Mouse (Mus musculus) retina, postnatal 1 day (tissue): ENCODE measurements around the gene Prkca.

Experiments used
- DNase-seq: peaks from one replicate; pipeline ENCODE4 v3.0.0-alpha.2; 2012

The Prkca gene

DNA sequence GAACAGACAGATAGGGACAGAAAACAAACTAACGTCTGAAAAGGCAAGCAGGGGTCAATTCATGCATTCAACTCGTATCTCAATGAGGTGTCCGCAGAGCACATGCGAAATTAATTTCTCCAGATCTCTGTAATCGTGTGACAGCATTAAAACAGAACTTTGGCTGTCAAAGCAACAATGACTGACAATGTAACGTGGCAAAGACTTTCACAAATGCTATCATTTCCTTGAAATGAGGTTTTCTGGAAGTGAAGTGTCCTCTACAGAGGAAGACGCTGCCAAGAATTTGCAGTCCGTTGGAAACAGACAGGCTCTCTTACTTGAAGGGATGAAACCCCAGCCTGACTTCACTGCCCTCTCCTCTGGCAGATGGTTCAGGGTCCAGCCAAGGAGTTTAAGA is 85.8 kb downstream of the Prkca start:
- no peak for DNase-seq

DNA sequence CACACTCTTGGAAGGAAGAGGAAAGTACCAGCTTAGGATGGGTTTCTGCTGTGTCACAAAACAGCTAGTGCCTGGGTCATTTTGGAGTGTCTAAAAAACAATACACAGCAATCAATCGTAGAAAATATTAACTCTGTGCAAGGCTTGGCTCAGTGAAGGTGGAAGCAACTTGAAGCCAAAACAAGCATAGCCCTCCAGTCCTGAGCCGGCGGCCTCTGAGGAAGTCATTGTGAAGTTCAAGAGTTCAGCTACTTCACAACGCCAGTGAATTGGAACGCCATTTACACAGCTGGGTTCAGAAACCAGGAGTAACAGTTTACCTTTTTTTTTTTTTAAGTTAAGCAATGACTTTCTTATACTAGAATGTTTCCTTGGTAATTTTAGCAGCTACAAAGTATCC is 89.0 kb downstream of the Prkca start:
- DNase-seq = no peak

DNA sequence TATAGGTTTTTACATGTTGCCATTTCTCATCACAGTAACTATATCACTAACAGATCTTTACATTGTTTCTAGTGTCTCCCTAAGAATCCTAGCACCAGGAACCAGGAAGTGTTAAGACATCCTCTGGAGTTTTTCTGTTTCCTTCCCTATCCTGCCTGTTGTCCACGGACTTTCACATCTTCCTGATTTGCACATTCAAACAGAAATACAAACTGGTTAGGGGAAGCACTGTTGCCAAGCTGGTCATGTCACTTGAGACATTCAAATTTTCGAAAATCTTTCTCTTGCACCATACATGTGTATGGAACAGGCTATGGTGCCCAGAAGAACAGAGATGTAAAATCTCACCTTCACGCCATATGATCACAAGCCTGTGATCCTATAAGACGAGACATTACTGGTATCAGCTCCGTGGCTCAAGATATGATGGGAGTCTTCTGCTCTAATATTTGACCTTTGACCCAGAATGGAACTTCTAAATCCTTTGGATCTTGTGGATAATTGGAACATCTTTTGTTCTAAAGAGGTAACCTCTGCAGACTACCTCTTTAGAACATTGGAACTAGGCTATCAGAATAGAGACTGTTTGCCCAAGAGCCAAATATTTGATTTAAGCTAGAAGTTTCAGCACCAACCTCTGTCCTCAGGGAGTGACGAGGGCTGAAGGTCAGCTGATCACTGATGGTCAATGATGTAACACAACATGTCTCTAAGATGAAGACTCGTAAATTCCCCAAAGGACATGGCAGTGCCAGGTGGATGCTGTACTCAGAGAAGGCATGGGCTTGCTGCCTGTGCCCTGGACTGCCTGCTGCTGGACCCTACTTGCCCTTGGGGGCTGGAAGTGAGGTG is 91.6 kb downstream of the Prkca start:
- no peak for DNase-seq

- no peak for DNase-seq
Observed at GRCm38 (mm10) chr11:108250829-108251637, 92.7 kb downstream of the Prkca start.

- DNase-seq = no peak
Observed at GRCm38 (mm10) chr11:108250146-108250635, 93.5 kb downstream of the Prkca start.

GRCm38 (mm10) chr11:108249487-108249886 is 94.2 kb downstream of the Prkca start:
- DNase-seq = no peak

GRCm38 (mm10) chr11:108249047-108249403 is 94.7 kb downstream of the Prkca start:
- DNase-seq = no peak

- DNase-seq = no peak
Observed at GRCm38 (mm10) chr11:108248218-108249046, 95.3 kb downstream of the Prkca start.

DNA sequence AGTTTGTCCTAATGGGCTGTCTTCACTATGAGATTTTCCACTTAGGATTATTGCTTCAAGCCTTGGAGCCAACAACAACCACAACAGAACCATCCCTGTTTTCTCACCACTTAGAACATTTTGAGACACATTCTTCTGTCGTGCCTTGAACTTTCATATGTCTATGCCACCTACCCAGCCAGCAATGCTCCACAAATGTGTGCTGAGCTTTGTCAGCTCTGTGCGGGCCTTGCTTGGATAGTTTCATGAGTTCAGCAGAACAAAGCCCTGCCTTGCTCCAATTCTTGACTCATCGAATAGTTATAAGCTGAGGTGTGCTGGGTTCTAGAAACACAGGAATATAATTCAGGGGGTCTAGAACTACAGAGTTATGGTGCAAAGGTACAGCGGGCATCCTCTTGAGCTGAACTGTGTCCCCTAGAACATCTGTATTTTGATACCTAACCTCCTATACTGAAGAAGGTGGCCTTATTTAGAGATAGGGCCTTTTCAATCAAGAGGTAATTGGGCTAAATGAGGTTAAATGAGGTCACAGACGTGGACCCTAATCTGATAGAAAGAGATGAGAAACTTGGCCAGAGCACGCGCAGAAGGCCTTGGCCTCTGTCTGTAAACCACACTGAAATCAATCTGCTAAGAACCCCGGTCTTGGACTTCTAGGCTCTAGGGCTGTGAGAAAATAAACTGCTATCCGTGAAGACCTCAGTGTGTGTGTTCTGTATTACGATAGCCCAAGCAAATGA is 96.4 kb downstream of the Prkca start:
- no peak for DNase-seq

GRCm38 (mm10) chr11:108246267-108246702 is 97.4 kb downstream of the Prkca start:
- no peak for DNase-seq

DNA sequence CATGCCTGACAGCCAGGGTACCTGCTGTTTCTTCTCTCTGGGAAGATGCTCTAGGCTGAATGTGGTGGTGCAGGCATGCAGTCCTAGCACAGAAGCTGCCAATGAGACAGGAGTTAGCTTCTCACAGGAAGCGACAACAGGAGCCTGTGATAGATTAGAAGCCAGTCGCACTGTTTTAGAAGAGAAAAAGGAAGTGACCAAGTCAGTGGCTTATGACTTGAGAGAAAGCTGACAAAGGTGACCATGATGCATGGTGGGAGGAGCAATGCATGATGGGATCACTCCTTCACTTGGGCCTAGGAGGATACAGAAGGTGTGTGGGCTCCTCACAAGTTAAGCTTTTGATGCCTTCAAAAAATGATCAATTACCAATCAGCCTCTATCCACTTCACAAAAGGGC is 99.5 kb downstream of the Prkca start:
- DNase-seq = no peak

DNA sequence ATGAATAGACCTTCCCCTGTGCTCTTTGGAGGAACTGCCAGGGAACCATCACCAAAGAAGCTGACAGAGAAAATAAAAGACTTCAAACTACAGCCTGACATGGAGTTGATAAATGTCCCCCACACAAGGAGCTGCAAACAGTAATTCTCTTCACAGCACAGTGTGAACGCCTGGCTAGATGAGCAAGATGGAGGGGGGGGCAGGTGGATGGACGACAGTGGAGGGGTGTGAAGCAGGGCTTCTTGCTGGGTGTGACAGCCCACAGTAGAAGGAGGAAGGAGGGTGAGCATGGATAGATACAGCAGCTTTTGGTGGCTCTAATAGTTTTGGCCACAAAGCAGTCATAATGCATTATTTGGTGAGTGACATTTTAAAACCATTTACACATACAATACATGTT is 100.1 kb downstream of the Prkca start:
- no peak for DNase-seq

DNA sequence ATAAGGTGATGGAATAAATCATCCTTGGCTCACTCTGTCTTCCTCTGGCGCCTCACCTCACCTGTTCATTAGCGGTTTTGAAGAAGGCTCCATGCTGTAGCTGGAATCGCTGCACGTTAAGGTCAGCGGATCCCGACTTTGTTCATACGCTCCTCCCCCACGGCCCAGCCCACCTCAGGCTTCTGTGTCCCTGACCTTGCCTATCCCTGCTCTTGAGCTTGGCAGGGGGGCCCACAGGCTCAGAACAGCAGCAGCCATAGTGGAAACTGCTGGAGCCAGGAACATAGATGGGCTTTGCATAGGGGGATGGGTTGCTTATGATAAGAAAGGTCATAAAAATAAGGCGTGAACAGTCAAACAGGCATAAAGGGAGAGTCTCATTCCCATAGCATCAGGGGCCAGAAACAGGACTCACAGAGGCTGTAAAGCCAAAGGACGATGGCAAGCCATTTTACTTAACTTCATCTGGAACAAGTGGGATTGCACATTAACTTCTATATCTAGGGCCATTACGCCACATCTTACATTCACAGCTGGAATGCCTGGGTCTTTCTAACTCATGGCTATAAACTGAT is 102.7 kb downstream of the Prkca start:
- no peak for DNase-seq

- no peak for DNase-seq
Observed at GRCm38 (mm10) chr11:108239173-108239572, 104.6 kb downstream of the Prkca start.

GRCm38 (mm10) chr11:108236754-108237428 is 106.8 kb downstream of the Prkca start:
- no peak for DNase-seq

DNA sequence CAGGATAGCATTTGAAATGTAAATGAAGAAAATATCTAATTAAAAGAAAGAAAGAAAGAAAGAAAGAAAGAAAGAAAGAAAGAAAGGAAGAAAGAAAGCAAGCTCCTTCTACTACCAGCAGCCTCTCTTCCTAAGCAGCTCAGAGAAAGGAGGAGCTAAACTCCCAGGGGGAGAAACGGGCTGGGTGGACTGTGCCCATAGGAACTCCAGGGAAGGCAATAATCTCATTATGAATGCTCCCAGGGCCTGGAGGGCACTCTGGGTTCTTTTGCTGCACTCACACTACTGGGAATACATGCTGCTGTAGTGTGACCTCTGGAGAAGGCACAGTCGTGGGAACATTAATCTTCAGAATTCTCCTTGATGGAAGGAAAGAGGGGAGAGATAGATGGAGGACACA is 107.5 kb downstream of the Prkca start:
- peak; percentile 63 for DNase-seq

DNA sequence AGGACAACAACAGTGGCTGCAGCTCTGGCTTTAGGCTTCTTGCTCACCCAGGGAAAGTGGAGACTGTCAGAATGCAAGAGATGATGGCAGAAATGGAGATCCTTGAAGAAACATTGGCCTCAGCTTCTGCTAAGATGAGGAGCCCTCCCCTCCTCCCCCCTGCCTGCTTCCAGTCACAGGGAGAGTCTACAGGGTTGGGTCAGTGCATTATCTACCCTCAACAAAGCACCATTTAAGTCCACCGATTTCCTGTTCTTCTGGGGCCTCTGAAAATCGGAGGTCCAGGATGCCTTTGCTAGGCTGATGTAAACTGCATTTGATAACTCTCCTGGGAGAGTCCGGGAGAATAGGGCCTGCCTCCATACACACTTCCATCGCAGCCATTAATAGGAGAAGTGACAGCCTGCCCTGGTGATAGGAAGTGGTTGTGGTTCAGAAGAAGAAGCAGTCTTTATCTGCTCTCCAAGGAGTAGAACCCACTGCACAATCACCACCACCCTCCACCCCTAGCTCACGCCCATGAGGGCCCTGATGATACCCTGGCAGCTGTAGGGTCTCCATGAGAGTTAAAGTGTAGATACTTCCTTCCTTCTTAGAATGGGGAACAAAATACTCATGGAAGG is 108.5 kb downstream of the Prkca start:
- DNase-seq = no peak

DNA sequence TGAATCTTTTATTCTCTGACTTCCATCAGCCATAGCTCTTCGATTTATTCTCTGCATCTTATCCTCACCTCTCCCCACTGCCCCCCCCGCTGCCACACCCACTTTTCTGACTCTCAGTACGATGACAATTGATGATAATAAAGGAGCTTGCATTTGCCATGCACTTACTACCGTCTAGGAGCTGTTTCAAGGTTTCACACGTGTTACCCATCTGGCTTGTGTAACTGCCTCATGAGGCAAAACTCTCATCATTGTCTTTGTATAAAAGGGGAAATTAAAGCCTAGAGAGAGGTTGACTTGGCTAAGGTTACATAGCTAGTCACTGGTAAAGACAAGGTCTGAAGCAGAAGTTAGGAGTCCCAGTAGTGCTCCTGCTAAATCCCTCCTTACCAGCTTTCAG is 110.7 kb downstream of the Prkca start:
- DNase-seq = no peak

DNA sequence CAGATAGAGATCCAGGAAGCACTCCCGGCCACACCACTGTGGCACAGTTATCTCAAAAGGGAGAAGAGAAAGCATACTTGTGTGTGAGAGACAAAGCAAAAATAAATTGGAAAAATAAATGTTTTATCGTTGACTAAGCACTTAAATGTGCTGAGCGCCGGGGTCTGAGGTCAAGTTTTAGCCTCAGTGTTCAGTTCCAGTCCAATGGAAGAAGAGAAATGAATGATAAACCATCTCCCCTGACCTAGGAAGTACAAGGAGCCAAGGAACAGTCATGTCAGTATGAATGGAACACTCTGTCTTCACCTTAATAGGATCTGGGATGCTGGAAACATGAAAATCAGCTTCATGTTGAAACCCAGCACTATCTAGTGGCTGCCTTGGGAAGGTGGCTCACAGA is 113.6 kb downstream of the Prkca start:
- DNase-seq = no peak

DNA sequence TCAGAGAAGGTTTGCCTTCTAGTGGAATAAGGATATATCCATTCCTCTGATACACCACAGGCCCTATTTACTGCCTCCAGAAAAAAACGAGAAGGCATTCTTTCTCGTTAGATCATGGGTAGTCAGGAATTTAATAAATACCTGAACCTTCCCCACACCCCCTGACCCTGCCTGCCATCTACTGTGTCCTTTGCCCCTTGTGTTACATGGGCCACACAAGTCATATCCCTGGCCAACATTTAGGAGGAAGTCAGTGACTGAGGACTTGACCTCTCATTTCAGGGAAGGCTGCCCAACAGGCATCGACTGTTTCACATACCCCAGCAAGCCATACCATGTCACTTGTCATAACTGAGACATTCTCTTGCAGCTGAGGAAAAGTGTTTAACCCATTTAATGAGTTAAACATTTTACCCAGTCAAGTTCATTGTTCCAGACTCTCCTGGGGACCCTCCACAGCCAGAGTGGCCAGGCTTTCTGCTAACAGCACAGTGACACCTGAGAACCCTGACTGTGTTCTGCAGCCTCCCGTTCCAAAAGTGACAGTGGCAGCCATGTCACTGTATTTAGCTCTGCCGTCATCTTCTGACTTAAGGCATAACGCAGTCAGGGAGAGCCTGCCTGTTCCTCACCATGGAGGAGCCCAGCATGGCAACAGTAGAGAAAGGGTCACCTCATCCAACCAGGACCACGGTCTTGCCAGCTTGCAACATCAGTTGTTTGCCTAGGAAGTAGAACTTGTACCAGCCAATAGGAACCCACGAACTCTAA is 114.4 kb downstream of the Prkca start:
- DNase-seq = no peak
